Mouse (Mus musculus) C2C12 (cell line): Measurements from ENCODE around the gene Kcnk5.

Experiments used
- CEBPB ChIP-seq: IDR thresholded peaks from one replicate; pipeline ENCODE4 v1.6.1; 2011; ENCODE audit warnings: low read depth, mild to moderate bottlenecking, control low read depth, moderate library complexity
- CTCF ChIP-seq: IDR thresholded peaks from one replicate; pipeline ENCODE4 v1.5.1; 2011; ENCODE audit not compliant: control insufficient read depth, insufficient read depth, insufficient read length
- FOSL1 ChIP-seq: IDR thresholded peaks from one replicate; pipeline ENCODE4 v1.8.0; 2011; ENCODE audit warnings: mild to moderate bottlenecking, low read length; ENCODE audit not compliant: poor library complexity, insufficient read depth, severe bottlenecking
- MAX ChIP-seq: IDR thresholded peaks from one replicate; pipeline ENCODE4 v1.6.1; 2011; ENCODE audit warnings: mild to moderate bottlenecking, control low read depth
- MYOD1 ChIP-seq: IDR thresholded peaks from one replicate; pipeline ENCODE4 v1.6.1; 2011; ENCODE audit warnings: low read depth; ENCODE audit not compliant: control insufficient read depth, insufficient read length
- MYOG ChIP-seq: IDR thresholded peaks from one replicate; pipeline ENCODE4 v1.6.1; 2011; ENCODE audit not compliant: control insufficient read depth, insufficient read length; ENCODE audit errors: extremely low read depth
- USF1 ChIP-seq: IDR thresholded peaks from one replicate; pipeline ENCODE4 v1.6.1; 2011; ENCODE audit warnings: low read depth, mild to moderate bottlenecking, control low read depth, moderate library complexity

- TF ChIP-seq CTCF = no peak
- no peak for TF ChIP-seq USF1
- TF ChIP-seq CEBPB = no peak
- TF ChIP-seq FOSL1 = no peak
- no peak for TF ChIP-seq MYOG
- no peak for TF ChIP-seq MAX
- TF ChIP-seq MYOD1 = no peak
These were observed 43.9 kb upstream of the Kcnk5 start for GRCm38 (mm10) chr14:20225525-20225924.
